Mouse (Mus musculus): ENCODE measurements around the gene Grin1.

DNA sequence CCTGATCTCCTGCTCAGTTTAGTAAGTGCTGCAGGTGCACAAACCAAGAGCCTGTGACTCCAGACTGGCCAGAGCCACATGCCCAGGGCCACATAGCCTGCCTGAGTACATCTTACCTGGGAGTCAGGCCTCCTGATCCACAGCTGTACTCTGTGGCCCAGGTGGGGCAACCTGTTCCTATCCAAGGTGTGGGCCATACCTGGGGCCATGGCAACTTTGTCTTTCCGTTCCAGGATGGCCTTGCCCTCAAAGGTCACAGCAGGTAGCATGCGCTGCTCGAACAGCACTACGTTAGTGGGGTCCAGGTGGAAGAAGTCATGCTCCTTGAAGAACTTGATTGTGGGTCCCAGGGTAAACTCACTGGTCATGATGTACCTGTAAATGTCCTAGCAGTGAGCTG is 45.3 kb upstream of the Grin1 start:
- TF ChIP-seq POLR2A (IDR thresholded peaks at IDR 0.05; ENCODE audit: low read depth, low read length): no peak
- no peak for TF ChIP-seq CTCF (IDR thresholded peaks at IDR 0.05; ENCODE audit: extremely low read depth, insufficient read length, insufficient replicate concordance, low read depth, low read length)

All from small intestine, adult 2 months (tissue).